Mouse (Mus musculus) lung, embryonic 14.5 days (tissue): Measurements from ENCODE around the gene Megf8. TPM values are rescaled to one million over a fixed set of nuclear protein-coding genes. Genes with fewer than 3 reads are reported as not detected.

ENCODE experiments used
- ATAC-seq: fragments of 200-750 bp; cut with Nextera tagmentation; 2 replicates; pipeline ENCODE4 v1.8.0; 2017; ENCODE audit warnings: mild to moderate bottlenecking, moderate TSS enrichment, moderate library complexity; ENCODE audit not compliant: insufficient read depth
- DNase-seq: peaks from one replicate; pipeline ENCODE4 v3.0.0-alpha.2; 2015
- H3K27ac ChIP-seq: fragments of 300-500 bp; sonication (generic); 2 replicates; pipeline ENCODE4 v1.5.1; 2014; ENCODE audit warnings: low read depth, mild to moderate bottlenecking, moderate library complexity
- H3K27me3 ChIP-seq: fragments of 300-500 bp; sonication (generic); 2 replicates; pipeline ENCODE4 v1.6.1; 2014; ENCODE audit warnings: low read length, control low read depth; ENCODE audit not compliant: insufficient read depth
- H3K36me3 ChIP-seq: fragments of 300-500 bp; sonication (generic); 2 replicates; pipeline ENCODE4 v1.6.1; 2014; ENCODE audit warnings: control low read depth; ENCODE audit not compliant: insufficient read depth
- H3K4me1 ChIP-seq: fragments of 300-500 bp; sonication (generic); 2 replicates; pipeline ENCODE4 v1.6.1; 2014; ENCODE audit warnings: antibody characterized with exemption, control low read depth; ENCODE audit not compliant: insufficient read depth
- H3K4me2 ChIP-seq: fragments of 300-500 bp; sonication (generic); 2 replicates; pipeline ENCODE4 v1.6.1; 2014; ENCODE audit warnings: mild to moderate bottlenecking
- H3K4me3 ChIP-seq: fragments of 300-500 bp; sonication (generic); 2 replicates; pipeline ENCODE4 v1.5.1; 2014; ENCODE audit warnings: low read depth, low read length
- H3K9ac ChIP-seq: fragments of 300-500 bp; sonication (generic); 2 replicates; pipeline ENCODE4 v1.6.1; 2014
- H3K9me3 ChIP-seq: fragments of 300-500 bp; sonication (generic); 2 replicates; pipeline ENCODE4 v1.6.1; 2016; ENCODE audit warnings: low read depth, low read length, control low read depth
- CTCF ChIP-seq: IDR thresholded peaks from 2 replicates; pipeline ENCODE4 v1.5.1; 2016; ENCODE audit warnings: antibody characterized with exemption, low read depth
- WGBS: fragments of 180-500 bp; shearing (Covaris S2); extraction: QIAGEN DNeasy Blood & Tissue Kit; methylation state at CpG from one replicate; pipeline ENCODE4 v1.1.7; 2014; 5-methylcytosine and 5-hydroxymethylcytosine counted together
- polyA plus RNA-seq: library from polyadenylated mRNA; unstranded; fragments of >200 nt; fragmentation: Nextera tagmentation; extraction: Ambion mirVana; gene quantifications from 2 replicates; pipeline ENCODE4 v1.2.1, GENCODE M21; 2014

Gene Megf8
- polyA plus RNA-seq, 1 experiment from 2014 or later: 14.9 TPM

DNA sequence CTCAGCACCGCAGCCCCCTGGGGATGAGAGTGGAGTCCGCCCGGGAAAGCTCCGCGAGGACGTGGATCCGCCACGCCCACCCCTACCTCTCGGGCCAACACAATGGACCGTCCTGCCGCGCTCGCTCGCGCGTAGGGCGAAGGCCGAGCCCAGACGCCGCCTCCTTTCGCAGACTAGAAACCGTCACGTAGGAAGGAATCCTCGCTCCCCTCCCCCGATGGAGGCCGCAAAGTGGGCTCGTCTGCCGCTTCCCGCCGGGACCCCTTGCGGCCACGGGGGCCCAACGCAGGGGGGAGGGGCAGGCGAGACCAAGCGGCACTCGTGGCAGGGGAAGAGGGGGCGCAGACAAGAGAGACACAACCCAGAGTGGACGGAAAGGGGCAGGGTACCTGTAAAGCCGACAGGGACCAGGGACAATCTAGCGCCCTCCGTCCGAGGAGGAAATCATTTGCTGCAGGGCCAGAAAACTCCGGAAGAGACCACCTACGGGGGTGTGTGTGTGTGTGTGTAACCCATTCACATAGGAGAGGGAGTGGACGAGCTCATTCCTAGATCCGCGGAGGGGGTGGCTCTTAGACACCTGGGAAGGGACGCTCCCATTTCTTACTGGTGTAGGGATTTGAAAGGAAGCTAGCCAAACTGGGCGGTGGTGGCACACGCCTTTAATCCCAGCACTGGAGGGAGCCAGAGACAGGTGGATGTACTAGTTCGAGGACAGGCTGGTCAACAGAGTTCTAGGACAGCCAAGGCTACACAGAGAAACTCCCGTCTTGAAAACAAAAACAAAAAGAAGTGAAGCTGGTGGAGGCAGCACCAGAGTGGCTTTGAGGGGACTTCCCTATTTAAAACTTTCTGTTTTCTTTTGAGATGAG lies 19.3 kb upstream of the Megf8 start, which contains the start of gene Pafah1b3:
TSS of gene Pafah1b3 (minus strand) at position 533 of the 872 bp plus-strand sequence.
- WGBS: under 1% methylated on average over 52 of the region's 52 CpGs

DNA sequence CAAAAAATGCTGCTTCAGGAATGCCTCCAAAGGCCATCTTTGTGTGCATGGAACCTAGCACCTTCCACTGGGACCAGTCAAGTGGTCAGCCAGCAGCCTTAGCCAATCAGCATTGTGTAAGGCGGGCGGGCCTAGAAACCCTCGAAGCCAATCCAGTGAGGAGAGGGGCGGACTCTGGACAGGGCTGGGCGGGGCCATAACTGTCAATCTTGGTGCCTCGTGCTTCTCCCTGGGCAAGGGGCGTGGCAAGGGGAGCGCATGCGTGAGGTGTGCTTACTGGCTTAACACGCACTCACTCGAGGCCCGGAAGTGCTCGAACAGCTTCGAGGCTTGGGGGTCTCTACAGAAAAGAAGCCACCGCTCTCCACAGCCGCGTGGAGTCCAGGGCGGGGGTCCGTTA lies 15.9 kb upstream of the Megf8 start, which contains the start of gene Prr19:
TSS of gene Prr19 (plus strand) at position 349 of the 400 bp plus-strand sequence.
- no peak within 1 kb of the TSS for H3K4me3 ChIP-seq
- H3K4me1 ChIP-seq: peaks cover under 1% of the 10 kb centered on the region; the same call in 1 of the 2 replicates
- H3K4me2 ChIP-seq: no peak within 1 kb of the TSS
- H3K9me3 ChIP-seq: no peaks in the 10 kb centered on the region
- ATAC-seq (no peak), DNase-seq (peak; percentile 66)
- peaks cover 3% of the 10 kb centered on the region; the same call in 1 of the 2 replicates for H3K27me3 ChIP-seq
- no peak within 1 kb of the TSS for H3K27ac ChIP-seq
- WGBS: 63% methylated on average over 19 of the region's 19 CpGs
- H3K36me3 ChIP-seq: no peaks in the 10 kb centered on the region
- H3K9ac ChIP-seq: no peak within 1 kb of the TSS
- TF ChIP-seq CTCF: no peak

More for the DNA sequence above, 19.3 kb upstream of the Megf8 start, which contains the start of gene Pafah1b3:
- Histone ChIP-seq H3K27me3 (no peaks in the 10 kb centered on the region), H3K9ac (peak within 1 kb of the TSS; percentile 84), H3K4me1 (no peaks in the 10 kb centered on the region), H3K9me3 (no peaks in the 10 kb centered on the region), H3K27ac (peak within 1 kb of the TSS; percentile 97), H3K4me3 (peak within 1 kb of the TSS; percentile 61), H3K4me2 (peak within 1 kb of the TSS; percentile 79), H3K36me3 (peaks cover 30% of the 10 kb centered on the region)
- TF ChIP-seq CTCF: peak; percentile 75
- ATAC-seq (peak; percentile 92), DNase-seq (peak; percentile 94)

DNA sequence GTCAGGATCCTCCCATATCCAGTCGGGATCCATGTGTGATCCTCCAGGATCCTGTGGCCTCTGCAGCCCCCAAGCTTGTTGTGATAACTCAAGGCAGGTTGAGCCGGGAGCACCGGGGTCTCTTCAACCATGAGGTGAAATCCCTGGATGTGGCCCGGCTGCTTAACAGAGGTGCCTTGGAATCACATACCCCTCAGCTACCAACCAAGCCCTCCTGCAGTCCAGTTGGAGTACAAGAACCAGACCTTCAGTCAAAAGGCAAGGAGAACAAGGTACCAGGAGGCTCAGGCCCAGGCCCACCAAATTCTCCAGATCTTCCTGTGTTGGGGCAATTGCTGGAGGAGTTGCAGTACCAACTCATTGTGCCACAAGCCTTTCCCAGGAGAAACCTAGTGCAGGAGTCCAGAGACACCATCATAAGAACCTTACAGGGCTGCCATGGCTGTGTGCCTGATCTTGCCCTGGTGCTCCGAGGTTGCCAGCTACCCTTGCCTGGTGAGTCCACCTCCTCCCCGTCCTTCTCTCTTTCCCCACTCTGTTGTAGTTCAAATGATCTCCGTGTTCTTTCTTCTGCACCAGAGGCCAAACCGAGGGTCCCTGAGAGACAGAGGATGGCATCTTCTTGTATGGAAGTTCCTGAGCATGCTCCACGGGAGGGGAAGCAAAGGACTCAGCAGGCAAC lies 13.8 kb upstream of the Megf8 start:
- whole genome bisulfite sequencing: 53% methylated on average over 9 of the region's 9 CpGs

DNA sequence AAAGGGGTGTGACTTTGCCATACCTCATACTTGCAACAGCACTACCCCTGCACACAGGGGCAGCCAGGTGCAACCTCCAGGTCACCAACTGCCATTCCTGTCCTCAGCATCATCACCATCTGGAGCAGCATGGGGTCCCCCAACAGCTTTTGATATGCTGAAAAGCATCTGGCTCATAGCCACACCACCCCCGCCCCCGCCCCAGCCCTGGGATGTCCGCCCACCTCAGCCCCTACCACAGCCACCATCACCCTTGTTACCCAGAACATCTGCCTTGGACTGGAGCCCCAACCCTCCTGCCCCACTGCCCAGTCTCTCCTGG lies 13.3 kb upstream of the Megf8 start:
- Histone ChIP-seq H3K36me3 (no peaks in the 10 kb centered on the region), H3K9me3 (no peaks in the 10 kb centered on the region), H3K27me3 (peaks cover 20% of the 10 kb centered on the region; the same call in 1 of the 2 replicates), H3K4me1 (peaks cover 3% of the 10 kb centered on the region; the same call in 1 of the 2 replicates), H3K4me3 (no peak overlapping the region), H3K9ac (no peak overlapping the region), H3K27ac (no peak overlapping the region), H3K4me2 (no peak overlapping the region)
- no peak for ATAC-seq
- no peak for DNase-seq
- WGBS: 55% methylated on average over 3 of the region's 3 CpGs
- no peak for TF ChIP-seq CTCF

More for the DNA sequence above, 13.8 kb upstream of the Megf8 start:
- Histone ChIP-seq H3K9ac (no peak overlapping the region), H3K4me2 (no peak overlapping the region), H3K9me3 (no peaks in the 10 kb centered on the region), H3K27ac (no peak overlapping the region), H3K36me3 (no peaks in the 10 kb centered on the region), H3K4me1 (peaks cover 3% of the 10 kb centered on the region; the same call in 1 of the 2 replicates), H3K4me3 (no peak overlapping the region), H3K27me3 (peaks cover 15% of the 10 kb centered on the region; the same call in 1 of the 2 replicates)
- DNase-seq (no peak), ATAC-seq (no peak)
- TF ChIP-seq CTCF: no peak

DNA sequence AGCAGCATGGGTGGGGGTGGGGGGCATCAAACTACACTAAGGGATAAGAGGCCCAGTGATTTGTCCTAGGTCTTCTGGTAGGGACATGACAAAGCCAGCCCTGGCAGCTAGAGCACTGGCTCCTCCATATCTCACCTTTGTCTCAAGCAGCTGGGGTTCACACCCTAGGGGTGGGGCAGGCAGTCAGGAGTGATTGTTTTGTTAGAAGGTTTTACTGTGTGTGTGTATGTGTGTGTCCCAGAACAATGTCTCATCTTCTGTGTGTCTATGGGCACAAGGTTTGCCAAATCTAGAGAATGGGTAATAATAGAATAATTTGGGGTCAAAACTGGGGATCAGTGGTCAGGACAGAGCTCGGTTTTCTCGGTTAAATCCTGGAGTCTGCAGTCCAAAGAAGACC lies 11.5 kb upstream of the Megf8 start:
- H3K27me3 ChIP-seq: peaks cover 22% of the 10 kb centered on the region; the same call in 1 of the 2 replicates
- no peak overlapping the region for H3K27ac ChIP-seq
- no peak for TF ChIP-seq CTCF
- H3K4me2 ChIP-seq: peak overlapping the region; percentile 95
- H3K36me3 ChIP-seq: no peaks in the 10 kb centered on the region
- DNase-seq (no peak), ATAC-seq (no peak)
- no peak overlapping the region for H3K9ac ChIP-seq
- no peaks in the 10 kb centered on the region for H3K9me3 ChIP-seq
- H3K4me1 ChIP-seq: peaks cover 3% of the 10 kb centered on the region; the same call in 1 of the 2 replicates
- H3K4me3 ChIP-seq: peak overlapping the region; percentile 49
- 0% methylated on average over 2 of the region's 2 CpGs for WGBS

DNA sequence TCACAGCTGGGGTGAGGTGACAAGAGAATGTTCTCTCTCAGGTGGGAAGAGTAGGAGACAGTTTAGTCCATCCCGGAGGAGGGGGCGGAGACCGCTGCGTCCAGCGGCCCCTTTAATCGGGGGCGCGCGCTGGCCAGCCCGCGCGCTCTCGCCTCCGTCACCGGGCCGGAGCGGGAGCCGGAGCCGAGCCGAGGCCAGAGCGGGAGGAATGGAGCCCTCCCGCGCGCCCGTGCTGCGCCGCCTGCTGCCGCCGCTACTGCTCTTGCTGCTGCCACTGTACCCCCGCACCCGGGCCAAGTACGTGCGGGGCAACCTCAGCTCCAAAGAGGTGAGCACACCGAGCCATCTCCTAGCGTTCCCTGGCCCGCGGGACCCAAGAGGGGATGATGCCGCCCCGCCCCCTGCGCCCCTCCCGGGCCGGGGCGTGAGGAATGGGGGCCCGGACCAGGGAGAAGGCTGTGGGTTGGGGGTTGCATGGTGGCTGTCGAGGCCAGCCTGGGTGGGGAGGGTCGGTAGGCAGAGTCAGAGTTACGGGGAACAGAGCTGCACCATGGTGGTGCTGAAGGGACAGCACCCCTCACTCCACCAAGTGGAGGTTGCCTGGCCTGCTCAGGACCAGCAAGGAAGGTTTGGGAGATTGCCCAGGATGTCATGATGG lies 10.9 kb upstream of the Megf8 start, which contains the start of gene Tmem145:
TSS of gene Tmem145 (plus strand) at position 151 of the 658 bp plus-strand sequence.
- TF ChIP-seq CTCF: 0 out of 2 replicates have a peak, but pooled peaks have one; percentile 10
- peak within 1 kb of the TSS; percentile 95 for H3K4me2 ChIP-seq
- H3K4me3 ChIP-seq: peak within 1 kb of the TSS; percentile 49
- ATAC-seq (peak; percentile 85), DNase-seq (peak; percentile 91)
- no peak within 1 kb of the TSS for H3K9ac ChIP-seq
- H3K4me1 ChIP-seq: peaks cover 3% of the 10 kb centered on the region; the same call in 1 of the 2 replicates
- WGBS: under 1% methylated on average over 47 of the region's 47 CpGs
- no peaks in the 10 kb centered on the region for H3K9me3 ChIP-seq
- H3K27ac ChIP-seq: no peak within 1 kb of the TSS
- no peaks in the 10 kb centered on the region for H3K36me3 ChIP-seq
- peaks cover 22% of the 10 kb centered on the region; the same call in 1 of the 2 replicates for H3K27me3 ChIP-seq
